Mouse (Mus musculus) brain, embryonic 18.5 days (tissue): ENCODE measurements around the gene Rpl9-ps1.

Experiments
- DNase-seq: peaks from one replicate; pipeline ENCODE4 v3.0.0-alpha.2; 2012; ENCODE audit warnings: low read depth, low spot score

Rpl9-ps1 gene

GRCm38 (mm10) chr11:83623586-83623985 is 21.8 kb downstream of the Rpl9-ps1 start:
- DNase-seq: no peak

DNA sequence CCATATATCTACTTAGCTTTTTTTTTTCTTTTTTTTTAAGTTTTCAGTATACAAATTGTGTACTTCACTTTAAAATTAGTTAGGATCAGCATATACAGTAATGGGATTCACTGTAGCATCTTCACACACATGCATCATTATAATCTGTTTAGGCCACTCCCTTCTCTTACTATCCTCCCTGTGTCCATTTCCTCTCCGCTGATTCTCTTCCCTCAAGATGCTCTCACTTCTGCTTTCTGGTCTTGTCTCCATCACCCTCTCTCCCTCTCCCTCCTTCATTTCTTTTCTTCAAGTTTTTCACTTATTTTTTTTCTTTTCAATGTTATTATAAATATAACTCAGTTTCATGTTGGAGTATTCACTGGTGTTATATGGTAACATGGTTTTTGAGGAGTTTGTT is 26.4 kb downstream of the Rpl9-ps1 start:
- no peak for DNase-seq

GRCm38 (mm10) chr11:83618238-83618637 is 27.2 kb downstream of the Rpl9-ps1 start:
- no peak for DNase-seq

- no peak for DNase-seq
Observed at GRCm38 (mm10) chr11:83616586-83616985, 28.8 kb downstream of the Rpl9-ps1 start.

GRCm38 (mm10) chr11:83610900-83611299 is 34.5 kb downstream of the Rpl9-ps1 start:
- DNase-seq: no peak

DNA sequence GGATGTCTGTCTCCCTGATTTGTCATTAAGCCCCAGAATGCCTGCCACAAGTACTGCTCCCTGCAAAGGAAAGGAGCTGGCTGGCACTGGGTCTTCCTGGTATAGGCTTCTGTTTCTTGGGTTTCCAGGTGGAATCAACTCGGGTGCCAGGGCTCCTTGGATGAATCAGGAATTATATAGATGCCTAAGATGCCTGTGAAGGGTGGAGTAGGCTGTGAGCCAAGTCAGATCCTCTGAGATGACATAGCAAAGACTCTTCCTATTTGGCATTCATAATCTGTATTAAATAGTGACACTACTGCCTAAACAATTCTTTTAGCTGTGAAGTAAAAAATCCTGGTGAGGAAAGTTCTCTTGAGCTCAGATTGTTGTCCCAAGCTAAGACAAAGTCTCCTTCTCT is 39.0 kb downstream of the Rpl9-ps1 start:
- DNase-seq: no peak

GRCm38 (mm10) chr11:83605535-83605934 is 39.9 kb downstream of the Rpl9-ps1 start:
- DNase-seq: no peak

GRCm38 (mm10) chr11:83604698-83605097 is 40.7 kb downstream of the Rpl9-ps1 start:
- DNase-seq: no peak

GRCm38 (mm10) chr11:83603399-83603798 is 42.0 kb downstream of the Rpl9-ps1 start:
- no peak for DNase-seq

GRCm38 (mm10) chr11:83600576-83600975 is 44.8 kb downstream of the Rpl9-ps1 start:
- no peak for DNase-seq

- DNase-seq: no peak
Observed at GRCm38 (mm10) chr11:83598991-83599390, 46.4 kb downstream of the Rpl9-ps1 start.

GRCm38 (mm10) chr11:83598207-83598837 is 47.1 kb downstream of the Rpl9-ps1 start:
- no peak for DNase-seq

- DNase-seq: no peak
Observed at GRCm38 (mm10) chr11:83597796-83598195, 47.6 kb downstream of the Rpl9-ps1 start.

DNA sequence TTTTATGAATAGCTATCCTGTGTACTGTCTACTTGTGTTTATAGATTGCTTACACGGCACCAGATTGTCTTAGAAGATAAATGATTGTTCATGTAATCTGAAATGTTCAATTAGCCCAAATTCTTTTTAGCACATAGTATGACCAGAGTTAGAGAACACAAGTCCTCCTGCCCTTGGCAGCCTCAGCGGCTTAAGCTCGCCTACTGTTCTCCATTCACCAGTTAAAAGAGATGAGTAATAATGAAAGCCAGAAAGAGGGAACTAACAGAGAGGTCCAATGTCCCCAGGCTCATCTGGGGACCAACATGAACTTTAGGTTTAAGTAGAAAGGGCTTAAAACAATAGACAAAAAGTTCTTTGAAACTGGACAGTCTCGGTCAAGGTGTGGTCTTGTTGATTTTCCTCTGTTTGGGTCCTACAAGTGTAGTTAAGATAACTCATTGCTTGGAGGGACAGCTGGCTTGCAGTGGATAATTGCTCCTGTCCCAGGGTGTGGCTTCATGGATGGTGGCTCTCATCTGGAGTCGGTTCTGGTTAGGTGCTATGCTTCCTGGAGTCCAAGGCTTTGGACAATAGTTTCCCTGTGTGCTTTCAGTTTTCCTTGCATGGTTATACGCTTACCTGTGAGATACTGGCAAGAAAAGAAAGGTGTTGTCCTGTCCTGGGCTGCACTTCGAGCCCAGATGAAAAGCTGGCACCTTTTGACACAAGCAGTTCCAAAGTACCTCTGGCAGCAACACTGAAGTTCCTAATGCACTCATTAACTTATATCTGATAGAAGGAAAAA is 49.6 kb downstream of the Rpl9-ps1 start:
- no peak for DNase-seq
